Mouse (Mus musculus) spleen, postnatal 10 days (tissue): Measurements from ENCODE around the gene Fgfr2.
"Not testable (repeated sequence)": the region's sequence is repeated elsewhere in the genome, so short reads cannot be mapped to it uniquely, and the experiment has no call there.

ENCODE experiments used
- DNase-seq, 2 experiments: peaks; one replicate each; pipeline ENCODE4 v3.0.0; 2021 to 2022; ENCODE audit warnings: low spot score in 2 of 2

Gene Fgfr2

DNA sequence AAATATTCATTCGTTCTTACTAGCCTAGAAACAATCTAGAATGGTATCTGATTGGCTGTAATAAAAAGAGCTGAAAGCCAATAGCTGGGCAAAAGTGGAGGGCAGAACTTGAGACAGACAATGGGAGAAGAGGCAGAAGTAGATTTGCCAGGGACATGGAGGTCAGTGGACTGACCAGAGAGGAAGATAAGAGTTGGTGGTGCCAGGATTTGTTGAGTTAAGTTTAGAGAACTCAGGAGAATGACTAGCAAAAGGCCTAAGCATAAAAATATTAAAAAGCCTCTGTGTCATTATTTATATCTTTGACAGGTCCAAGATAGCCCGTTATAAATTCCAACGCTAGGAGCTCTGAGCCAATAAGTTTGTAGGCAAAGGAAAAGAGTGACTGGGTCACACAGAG lies 2668.9 kb downstream of the Fgfr2 start:
- no peak for DNase-seq

DNA sequence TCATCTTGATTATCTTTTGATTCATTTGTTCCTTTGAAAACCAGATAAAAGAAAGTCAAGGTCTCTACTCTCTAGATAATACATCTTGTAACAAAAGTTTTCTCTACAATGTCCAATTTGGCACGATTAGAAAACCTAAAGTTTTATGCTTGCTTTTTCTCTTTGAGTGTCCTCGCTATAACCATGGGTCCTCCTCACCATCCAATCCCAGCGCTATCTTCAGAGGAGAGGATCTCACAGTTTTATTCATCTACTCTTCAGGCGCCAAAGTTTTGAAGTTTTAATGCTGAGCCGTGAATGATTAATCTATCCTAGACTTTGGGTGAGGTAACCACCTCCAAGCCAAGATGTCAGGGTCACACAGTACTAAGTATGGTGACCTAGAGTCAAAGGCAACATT lies 2687.4 kb downstream of the Fgfr2 start:
- DNase-seq = no peak

DNA sequence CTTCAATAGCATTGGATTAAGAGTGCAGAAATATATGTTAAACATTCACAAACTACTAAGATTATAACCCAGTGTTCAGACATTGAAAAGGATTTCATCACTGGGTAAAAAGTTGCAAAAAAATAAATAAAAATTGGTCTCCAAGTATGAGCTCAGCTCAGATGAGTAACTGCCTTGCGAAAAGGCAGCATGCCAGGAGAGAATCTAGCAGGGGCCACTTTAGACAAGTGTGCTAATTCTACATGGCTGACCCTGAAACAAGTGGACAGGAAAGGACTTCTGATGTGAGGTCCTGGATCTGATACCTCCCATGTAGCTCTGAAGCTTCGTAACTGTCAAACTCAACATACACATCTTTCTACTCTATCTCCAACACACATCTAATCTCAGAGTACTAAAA lies 2691.0 kb downstream of the Fgfr2 start:
- no peak for DNase-seq

DNA sequence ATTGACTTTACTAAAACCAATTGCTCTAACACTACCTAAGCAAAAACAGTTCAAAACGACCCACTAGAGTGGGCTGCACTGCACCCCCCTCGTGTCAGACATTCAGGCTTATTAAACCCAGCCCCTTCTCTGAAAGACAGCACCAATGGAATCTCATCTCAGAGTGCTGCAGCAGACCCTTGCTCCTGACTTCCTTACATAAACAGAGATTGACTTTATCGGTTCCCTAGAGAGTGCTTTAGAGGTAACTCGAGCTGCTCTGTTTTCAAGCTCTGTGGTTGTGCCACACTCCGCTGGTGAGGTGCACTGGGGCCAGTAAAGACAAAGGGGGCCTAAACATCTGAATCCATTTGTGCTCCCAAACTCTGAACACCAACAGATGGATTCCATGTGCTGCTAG lies 2696.6 kb downstream of the Fgfr2 start:
- DNase-seq = no peak

DNA sequence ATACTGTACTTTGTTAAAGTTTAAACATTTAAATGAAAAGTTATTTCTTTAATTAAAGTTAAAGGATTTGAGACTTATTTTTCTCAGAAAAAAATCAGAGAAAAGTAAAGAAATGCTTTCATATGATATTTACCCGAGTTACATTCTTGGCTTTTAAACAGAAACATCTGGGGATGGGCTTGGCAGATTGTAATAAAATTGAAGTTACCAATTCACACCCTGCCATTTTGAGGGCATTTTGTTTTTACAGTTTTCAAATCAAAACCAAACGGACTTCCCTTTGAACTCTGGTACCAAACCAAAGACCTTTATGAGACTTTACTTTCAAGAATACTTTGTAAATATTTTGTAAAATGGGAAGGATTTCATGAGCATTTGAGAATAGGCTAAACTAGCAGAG lies 2697.2 kb downstream of the Fgfr2 start:
- DNase-seq = no peak

DNA sequence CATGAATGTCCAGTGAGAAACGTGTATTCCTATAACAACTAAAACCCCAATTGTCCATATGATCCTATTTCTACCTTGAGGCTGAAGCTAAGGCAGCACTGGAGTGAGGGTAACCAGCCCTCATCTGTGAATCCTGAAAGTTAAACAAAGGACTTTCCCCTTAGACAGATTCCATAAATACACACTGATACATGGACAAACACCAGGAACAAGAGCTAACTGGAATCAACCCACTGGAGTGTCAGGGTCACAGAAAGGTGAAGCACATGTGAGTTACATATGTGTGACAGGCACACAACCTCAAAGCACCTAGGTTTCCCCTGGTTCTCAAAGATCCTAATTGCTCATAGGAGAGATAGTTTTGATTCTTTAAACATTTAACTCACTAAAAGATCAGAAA lies 2703.2 kb downstream of the Fgfr2 start:
- DNase-seq = no peak

DNA sequence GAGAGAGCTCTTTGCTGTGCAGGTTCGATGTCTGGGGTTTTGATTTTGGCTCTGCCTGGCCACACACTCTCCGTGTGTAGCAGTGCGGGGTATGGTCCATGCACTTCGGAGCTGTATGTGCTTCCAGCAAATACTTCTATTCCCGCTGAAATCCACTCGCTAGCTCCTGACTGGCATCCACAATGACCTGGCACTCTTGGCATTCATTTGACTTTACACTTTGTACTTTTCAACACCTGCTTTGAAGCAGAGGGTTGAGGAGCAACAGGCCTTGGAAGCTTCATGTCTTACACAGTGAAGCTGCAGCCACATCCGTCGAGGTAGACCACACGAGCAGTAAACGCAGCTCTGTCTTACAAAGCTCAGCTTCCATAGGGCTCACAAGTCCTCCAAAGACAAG lies 2715.5 kb downstream of the Fgfr2 start:
- DNase-seq = no peak

DNA sequence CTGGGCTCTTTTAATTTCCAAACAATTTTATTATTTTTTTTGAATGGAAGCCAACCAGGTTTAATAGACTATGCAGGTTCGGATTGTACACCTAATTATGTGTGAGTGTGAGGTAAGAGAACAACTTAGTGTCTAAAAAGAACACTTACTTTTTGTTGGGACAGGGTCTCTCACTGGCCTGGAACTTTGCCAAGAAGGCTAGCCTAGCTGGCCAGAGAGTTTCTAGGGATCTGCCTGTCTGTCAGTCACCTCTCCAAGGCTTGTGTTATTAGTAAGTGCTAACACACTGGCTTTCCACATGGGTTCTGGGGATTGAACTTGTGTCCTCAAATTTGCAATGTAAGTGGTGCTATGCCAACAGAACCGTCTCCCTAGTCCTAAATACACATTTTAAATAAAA lies 2719.8 kb downstream of the Fgfr2 start:
- no peak for DNase-seq

DNA sequence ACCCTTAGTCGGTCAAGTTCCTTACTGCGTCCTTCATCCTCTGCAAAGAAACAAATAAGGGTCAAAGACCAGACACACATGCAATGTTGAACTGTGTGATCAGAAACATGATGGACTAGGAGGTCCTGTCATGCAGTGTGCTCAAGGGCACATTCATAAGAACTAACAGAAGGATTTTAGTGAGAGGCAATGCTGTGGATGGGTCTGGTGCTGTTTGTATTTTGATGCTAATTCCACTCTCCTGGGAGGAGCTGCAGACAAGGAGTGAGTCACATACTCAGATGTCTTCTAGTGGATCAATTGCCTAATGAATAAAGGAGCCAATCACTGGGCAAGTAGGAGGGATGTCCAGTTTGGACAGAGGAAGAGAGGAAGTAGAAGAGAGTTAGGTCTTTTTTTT lies 2728.5 kb downstream of the Fgfr2 start:
- DNase-seq = no peak

DNA sequence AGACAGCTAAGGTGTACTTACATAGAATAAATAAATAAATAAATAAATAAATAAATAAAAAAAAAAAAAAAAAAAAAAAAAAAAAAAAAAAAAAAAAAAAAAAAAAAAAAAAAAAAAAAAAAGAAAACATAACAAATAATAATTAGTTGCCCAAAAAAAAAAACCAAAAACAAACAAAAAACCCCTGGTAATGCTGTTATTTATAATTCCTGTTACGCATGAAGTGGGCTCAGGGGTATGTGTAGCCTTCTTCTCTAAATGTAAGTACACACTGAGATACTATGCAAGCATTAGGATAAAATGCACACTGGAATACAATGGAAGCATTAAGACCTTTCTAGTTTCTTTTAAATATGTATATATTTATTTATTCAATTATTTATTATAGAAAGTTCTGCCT lies 2733.1 kb downstream of the Fgfr2 start:
- not testable (repeated sequence) for DNase-seq

DNA sequence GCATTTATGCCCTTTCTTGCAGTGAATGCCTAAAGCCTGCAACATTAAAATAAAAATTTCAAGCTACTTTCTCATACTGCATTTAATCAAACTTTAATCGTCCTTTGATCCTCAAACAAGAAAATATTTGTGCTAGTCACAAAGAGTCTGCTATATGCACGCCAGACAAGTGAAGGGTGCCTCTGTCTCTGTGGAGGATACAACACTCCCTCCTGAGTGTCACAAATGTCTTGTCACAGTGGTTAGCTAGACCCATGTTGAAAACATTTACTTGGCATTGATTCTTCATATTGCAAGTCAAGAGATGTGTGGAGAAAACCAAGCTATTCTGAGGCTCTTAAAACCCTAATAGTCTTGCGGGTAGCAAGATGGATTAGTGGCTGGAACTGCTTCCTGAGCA lies 2736.8 kb downstream of the Fgfr2 start:
- DNase-seq = no peak

DNA sequence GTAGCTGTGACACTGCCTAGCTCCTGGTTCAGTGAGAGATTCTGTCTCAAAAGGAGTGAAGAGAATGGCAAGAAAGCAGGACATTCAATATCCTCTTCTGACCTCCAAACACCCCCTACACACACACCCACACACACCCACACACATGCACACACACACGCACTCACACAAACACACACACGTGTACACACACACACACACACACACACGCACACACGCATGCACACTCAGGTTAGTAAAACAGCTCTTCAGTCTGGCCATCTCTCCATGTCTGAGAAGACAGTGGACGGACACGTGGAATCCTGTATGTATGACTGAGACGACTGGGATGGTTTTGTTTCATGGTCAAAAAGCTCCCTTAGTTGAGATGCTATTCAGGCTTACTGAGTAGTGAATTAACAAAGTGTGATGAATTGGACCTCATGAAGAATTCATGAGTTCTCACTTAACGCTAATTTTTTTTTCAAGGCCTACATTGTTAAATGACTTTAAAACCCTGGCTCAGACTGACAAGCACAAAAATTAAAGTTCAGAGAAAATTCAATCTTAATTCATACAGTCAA lies 2737.3 kb downstream of the Fgfr2 start:
- no peak for DNase-seq

DNA sequence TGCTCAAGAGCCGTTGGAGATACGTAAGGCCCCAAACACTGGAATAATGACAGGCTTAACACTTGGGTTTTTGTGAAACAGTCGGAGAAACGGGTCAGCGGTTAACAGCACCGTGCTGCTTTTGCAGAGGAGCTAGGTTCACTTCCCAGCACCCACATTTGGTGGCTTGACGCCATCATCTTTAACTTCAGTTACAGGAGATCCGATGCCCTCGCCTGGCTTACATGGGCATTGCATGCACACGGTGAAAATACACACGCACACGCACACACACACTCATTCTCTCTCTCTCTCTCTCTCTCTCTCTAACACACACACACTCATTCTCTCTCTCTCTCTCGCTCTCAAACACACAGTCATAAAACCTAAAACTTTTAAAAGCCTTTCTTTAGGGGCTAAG lies 2741.0 kb downstream of the Fgfr2 start:
- no peak for DNase-seq

DNA sequence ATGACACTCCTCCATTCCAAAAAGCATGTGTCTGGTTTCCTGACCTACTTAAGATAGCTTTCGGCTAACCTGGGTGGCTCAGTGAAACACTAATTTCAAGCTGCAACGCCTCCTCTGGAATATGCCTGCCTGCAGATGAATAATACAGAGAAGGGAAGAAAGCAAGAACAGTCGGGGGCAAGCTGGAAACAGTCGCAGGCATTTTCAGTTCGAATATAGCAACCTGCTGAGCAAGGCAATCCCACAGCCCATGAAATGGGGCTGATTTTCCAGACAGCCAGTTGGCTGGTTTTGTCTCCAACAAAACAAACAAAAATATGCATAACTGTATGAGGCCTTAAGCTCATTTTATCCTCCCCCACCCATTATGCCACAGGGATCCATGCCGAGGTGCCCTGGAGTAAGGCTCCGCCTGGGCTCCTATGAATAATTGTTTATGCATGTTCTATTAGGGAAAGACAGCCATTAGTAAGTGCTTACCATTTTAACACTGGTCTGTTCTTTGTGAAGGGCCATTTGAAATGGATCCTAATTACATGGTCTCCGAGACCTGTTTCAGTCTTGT lies 2741.7 kb downstream of the Fgfr2 start:
- DNase-seq = no peak

DNA sequence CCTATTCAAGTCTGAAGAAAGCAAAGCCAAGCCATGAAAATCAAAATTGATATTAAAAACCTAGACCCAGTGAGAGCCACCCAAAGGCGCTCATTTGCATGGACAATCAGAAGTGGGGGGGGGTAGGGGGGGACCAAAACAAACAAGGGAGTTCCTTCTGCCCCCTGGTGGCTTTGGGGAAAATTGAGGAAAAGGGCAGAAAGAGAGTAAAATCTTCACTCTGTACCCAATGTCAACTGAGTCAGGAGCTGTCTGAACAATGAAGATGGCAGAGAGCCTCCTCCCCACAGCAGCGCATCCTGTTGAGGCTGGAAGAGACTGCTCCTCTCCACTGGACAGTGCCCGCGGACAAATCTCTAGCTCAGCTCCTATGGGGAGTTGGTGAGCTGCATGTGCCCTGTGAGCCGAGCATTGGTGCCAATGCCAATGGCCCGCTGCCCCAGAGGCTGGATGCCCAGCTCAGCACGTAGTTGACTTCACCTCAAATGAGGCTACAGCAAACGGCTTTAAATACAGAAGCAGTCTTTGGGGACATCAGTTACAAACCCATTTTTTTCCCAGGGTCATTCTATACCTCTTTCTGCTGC lies 2742.3 kb downstream of the Fgfr2 start:
- DNase-seq = no peak

DNA sequence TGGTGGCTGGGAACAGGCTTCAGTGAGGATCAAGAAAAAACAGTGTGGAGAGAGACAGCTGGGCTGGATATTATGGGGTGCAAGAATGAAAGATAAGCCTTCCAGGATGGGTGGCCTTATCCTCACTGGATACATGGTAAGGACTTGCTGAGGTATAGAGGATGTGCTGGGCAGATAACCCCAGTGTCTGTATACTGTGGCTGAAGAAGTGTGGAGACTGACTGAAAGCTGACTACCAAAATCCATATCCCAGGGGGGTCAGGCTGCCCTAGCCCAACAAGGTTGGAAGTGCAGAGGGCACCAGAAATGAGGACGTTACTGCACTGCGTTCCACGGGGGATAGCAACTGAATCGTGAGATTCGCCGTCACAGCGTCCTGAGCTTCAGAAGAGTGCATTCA lies 2742.8 kb downstream of the Fgfr2 start:
- no peak for DNase-seq

DNA sequence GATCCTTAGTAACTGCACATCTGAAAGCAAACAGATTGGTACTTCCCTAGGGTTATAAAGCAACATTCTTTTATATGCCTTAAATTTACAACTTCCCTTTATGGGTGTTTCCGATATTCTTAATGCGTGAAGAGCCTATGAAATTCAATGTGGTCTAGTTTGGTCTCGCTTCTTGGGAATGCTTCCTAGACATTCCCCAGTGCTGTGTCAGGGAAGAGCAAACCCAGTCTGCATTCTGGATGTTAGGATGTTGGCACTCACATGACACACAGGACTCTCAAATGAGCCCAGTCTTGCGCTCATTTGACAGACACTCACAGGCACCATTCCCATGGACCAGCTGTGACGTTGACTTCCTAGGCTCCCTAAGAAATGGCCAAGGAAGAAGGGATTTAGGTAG lies 2743.3 kb downstream of the Fgfr2 start:
- no peak for DNase-seq

DNA sequence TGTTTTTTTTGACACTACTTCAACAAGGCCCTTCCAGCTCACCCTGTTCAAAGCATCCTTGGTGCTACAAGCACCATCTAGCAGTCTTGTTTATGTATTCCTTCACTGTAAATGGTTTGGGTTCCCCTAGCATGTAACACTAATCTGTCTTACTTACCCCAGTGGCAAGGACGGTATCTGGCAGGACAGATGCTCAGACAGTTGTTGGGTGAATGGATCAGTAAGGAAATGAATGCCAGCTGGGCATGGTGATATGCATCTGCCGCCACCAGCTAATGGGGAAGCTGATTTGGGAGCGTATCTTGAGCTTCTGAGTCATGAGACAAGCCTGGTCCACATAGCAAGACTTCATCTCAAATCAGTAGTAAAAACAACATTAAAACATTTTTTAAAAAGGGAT lies 2744.8 kb downstream of the Fgfr2 start:
- no peak for DNase-seq

DNA sequence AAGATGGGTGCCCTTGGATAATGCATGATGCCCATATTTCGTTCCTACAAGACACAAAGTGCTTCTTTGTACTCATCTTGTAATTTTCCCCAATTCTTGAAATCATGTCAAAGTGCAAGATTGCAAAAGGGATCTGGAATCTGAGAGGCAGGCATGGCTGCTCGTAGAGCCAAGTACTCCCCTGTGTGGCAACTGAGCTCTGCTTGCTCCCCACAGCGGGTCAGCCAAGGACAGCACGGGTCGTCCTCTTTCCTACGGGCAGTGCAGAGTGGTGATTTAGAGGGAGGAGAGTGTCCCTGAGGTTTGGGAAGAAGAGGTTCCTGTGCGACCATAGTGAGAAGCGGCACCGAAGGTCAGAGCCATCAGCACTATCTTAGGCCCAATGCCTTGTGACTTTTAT lies 2748.8 kb downstream of the Fgfr2 start:
- no peak for DNase-seq

DNA sequence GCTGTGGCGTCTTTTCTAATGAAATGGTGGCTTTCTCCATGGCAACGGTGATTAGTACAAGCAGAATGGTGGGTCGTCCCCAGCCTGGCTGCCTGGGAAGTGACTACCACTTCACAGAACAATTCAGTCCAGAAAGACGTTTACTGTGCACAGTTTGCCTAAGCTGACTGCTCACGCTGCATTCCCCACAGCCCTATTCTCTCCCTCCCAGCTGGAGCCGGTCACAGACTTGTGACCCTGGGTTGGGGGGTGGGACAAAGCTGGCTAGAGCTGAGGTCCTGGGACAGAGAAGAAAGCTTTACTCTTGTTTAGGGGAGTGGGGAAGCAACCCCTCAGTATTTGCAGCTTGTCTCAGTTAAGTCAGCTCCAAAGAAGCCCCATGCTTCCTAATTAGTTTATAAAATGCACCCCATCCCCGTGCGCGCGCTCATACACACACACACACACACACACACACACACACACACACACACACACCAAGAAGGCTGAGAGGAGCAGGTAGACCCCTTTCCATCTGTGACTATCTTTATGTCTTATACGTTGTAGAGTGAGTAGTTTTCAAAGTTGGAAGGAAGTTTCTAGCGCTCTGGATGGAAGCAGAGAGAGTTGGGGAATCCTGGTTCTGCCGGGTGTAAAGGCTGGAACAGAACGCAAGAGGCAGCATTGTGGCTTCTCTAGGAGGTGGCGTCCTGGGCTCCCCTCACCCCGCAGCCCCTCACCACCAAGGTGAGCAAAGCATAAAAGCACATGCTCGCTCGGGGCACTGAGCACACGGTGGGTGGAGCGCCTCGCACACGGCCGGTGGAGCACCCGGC lies 2754.1 kb downstream of the Fgfr2 start:
- no peak for DNase-seq

DNA sequence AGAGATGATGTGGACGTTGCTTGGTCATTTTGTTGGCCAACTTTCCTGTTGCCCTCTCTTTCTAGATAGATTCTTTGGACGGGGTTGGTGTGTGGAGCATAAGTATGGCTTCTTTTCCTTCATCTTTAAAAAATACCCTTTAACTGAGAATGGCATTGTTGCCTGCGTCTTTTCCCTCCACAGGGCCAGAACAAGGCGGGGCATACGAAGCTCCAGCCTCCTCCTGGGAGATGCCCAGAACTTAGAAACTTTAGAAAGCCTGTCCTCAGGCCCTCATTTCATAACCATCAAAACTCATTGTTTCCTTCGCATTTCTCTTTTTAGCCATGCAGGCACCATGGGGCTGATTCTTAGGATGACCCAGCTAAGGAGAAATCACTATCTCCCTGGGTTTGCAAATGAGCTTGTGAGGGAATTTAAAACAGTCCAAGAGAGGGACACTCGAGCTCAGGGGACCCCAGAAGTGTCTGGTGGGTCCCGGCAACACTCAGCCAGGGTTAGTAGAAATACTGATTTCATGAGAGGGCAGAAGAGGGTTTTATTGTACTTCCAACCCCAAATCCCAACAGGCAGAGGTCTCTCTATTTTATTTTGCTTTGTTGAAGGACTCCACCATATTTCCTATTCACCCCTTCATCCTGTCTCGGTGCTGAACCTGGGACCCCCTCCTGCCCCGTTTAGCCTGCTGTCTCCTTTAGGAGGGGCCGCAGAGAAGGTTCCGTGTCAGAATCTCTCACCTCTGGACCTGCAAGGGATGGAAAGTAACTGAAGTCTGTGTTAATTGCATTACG lies 2754.9 kb downstream of the Fgfr2 start:
- DNase-seq = no peak
